Mouse (Mus musculus) neural tube, embryonic 10.5 days (tissue): ENCODE results near the gene Itln1.

ENCODE experiments used
- DNase-seq: peaks from one replicate; pipeline ENCODE4 v3.0.0-alpha.2; 2017; ENCODE audit warnings: low spot score; ENCODE audit errors: extremely low spot score

Itln1 gene

GRCm38 (mm10) chr1:171535194-171535593, at the start of gene Itln1:
Itln1 (minus strand) TSS chr1:171535294.
- no peak for DNase-seq

GRCm38 (mm10) chr1:171584584-171584983, 49.5 kb upstream of the Itln1 start:
- DNase-seq = no peak

- no peak for DNase-seq
Observed at GRCm38 (mm10) chr1:171577168-171577567, 42.1 kb upstream of the Itln1 start.

- DNase-seq = no peak
Observed at GRCm38 (mm10) chr1:171568436-171568835, 33.3 kb upstream of the Itln1 start.

- DNase-seq = peak; percentile 31
Observed at GRCm38 (mm10) chr1:171566777-171567176, 31.7 kb upstream of the Itln1 start.

GRCm38 (mm10) chr1:171565888-171566287, 30.8 kb upstream of the Itln1 start:
- DNase-seq = no peak

GRCm38 (mm10) chr1:171564247-171564646, 29.2 kb upstream of the Itln1 start:
- peak; percentile 36 for DNase-seq

GRCm38 (mm10) chr1:171563042-171563441, 27.9 kb upstream of the Itln1 start:
- DNase-seq = no peak

- no peak for DNase-seq
Observed at GRCm38 (mm10) chr1:171561639-171562225, 26.6 kb upstream of the Itln1 start.

GRCm38 (mm10) chr1:171561200-171561599, 26.1 kb upstream of the Itln1 start:
- no peak for DNase-seq

GRCm38 (mm10) chr1:171560262-171560661, 25.2 kb upstream of the Itln1 start:
- DNase-seq = no peak

GRCm38 (mm10) chr1:171558898-171559297, 23.8 kb upstream of the Itln1 start, which contains the start of gene Cd244a:
Cd244a (plus strand) TSS chr1:171559193.
- no peak for DNase-seq

GRCm38 (mm10) chr1:171558407-171558806, 23.3 kb upstream of the Itln1 start:
- DNase-seq = no peak

GRCm38 (mm10) chr1:171556366-171556765, 21.3 kb upstream of the Itln1 start:
- DNase-seq = no peak

GRCm38 (mm10) chr1:171553359-171554341, 18.6 kb upstream of the Itln1 start:
- no peak for DNase-seq

- no peak for DNase-seq
Observed at GRCm38 (mm10) chr1:171552230-171552629, 17.1 kb upstream of the Itln1 start.

- no peak for DNase-seq
Observed at GRCm38 (mm10) chr1:171551326-171551725, 16.2 kb upstream of the Itln1 start.

- no peak for DNase-seq
Observed at GRCm38 (mm10) chr1:171540694-171541093, 5.6 kb upstream of the Itln1 start.

GRCm38 (mm10) chr1:171534557-171534956, 537 bp downstream of the Itln1 start:
- DNase-seq = no peak

- no peak for DNase-seq
Observed at GRCm38 (mm10) chr1:171532830-171533229, 2.3 kb downstream of the Itln1 start.

GRCm38 (mm10) chr1:171531367-171531766, 3.7 kb downstream of the Itln1 start:
- DNase-seq = no peak

GRCm38 (mm10) chr1:171515557-171515956, 19.5 kb downstream of the Itln1 start:
- DNase-seq = no peak
